Mouse (Mus musculus) CH12.LX (cell line): ENCODE results near the gene Cep170. TPM values are rescaled to one million over a fixed set of nuclear protein-coding genes. Genes with fewer than 3 reads are reported as not detected.

Experiments
- DNase-seq: peaks from one replicate; pipeline ENCODE4 v3.0.0-alpha.2; 2013; ENCODE audit errors: extremely low read depth
- H3K27ac ChIP-seq: 2 replicates; pipeline ENCODE4 v1.5.1; 2012; ENCODE audit warnings: low read depth, mild to moderate bottlenecking, control low read depth, moderate library complexity; ENCODE audit not compliant: insufficient read depth
- H3K27me3 ChIP-seq: replicated peaks from 2 replicates; pipeline ENCODE3; 2012; ENCODE audit warnings: inconsistent platforms
- H3K36me3 ChIP-seq, 2 experiments: replicated peaks in 1 of 2; 2 replicates each; pipeline versions ENCODE3 to v1.6.1; 2012; ENCODE audit warnings: inconsistent platforms in 1 of 2, low read length in 1 of 2, mild to moderate bottlenecking in 1 of 2, mixed read lengths in 1 of 2, moderate library complexity in 1 of 2; ENCODE audit not compliant: control insufficient read depth in 1 of 2, insufficient read depth in 1 of 2
- H3K4me1 ChIP-seq, 2 experiments: 2 replicates each; pipeline ENCODE4 v1.6.1; 2012; ENCODE audit warnings: inconsistent platforms in 1 of 2, moderate library complexity in 1 of 2; ENCODE audit not compliant: insufficient read depth in 2 of 2, control insufficient read depth in 1 of 2
- H3K4me2 ChIP-seq: 2 replicates; pipeline ENCODE4 v1.6.1; 2012; ENCODE audit warnings: low read depth, mild to moderate bottlenecking, control low read depth; ENCODE audit not compliant: poor library complexity, insufficient read depth, severe bottlenecking
- H3K4me3 ChIP-seq, 3 experiments: fragments of 150-350 bp in 1 of 3; sonication (generic) in 1 of 3; replicated peaks in 1 of 3; 2 replicates each; pipeline versions ENCODE3 to v1.5.1; 2011 to 2012; ENCODE audit warnings: low read depth in 2 of 3, low read length in 2 of 3, mild to moderate bottlenecking in 2 of 3, moderate library complexity in 2 of 3, control low read depth in 1 of 3, improper control_type of control experiment in 1 of 3, inconsistent platforms in 1 of 3, mixed read lengths in 1 of 3; ENCODE audit not compliant: poor library complexity in 1 of 3
- H3K79me2 ChIP-seq: replicated peaks from 2 replicates; pipeline ENCODE4 v1.6.1; 2012; ENCODE audit warnings: mild to moderate bottlenecking, moderate library complexity; ENCODE audit not compliant: control insufficient read depth, poor library complexity, insufficient read depth, severe bottlenecking; ENCODE audit errors: extremely low read depth
- H3K9ac ChIP-seq: 2 replicates; pipeline ENCODE4 v1.6.1; 2012; ENCODE audit warnings: low read depth, mild to moderate bottlenecking, control low read depth, moderate library complexity; ENCODE audit not compliant: insufficient read depth
- H3K9me3 ChIP-seq: replicated peaks from 2 replicates; pipeline ENCODE3; 2012; ENCODE audit warnings: low read length, inconsistent platforms, mixed read lengths
- BHLHE40 ChIP-seq: IDR thresholded peaks from 2 replicates; pipeline ENCODE4 v1.6.1; 2011; ENCODE audit warnings: mild to moderate bottlenecking, low read depth, low read length, improper control_type of control experiment
- CHD2 ChIP-seq: IDR thresholded peaks from 2 replicates; pipeline ENCODE4 v1.6.1; 2011; ENCODE audit warnings: low read length, improper control_type of control experiment
- ELF1 ChIP-seq: IDR thresholded peaks from 2 replicates; pipeline ENCODE4 v1.6.1; 2014; ENCODE audit warnings: low read depth, mild to moderate bottlenecking, inconsistent platforms, low read length, improper control_type of control experiment
- EP300 ChIP-seq: IDR thresholded peaks from 2 replicates; pipeline ENCODE4 v1.6.1; 2011; ENCODE audit warnings: low read length, improper control_type of control experiment
- ETS1 ChIP-seq: conservative IDR thresholded peaks from 2 replicates; pipeline ENCODE4 v1.6.1; 2012; ENCODE audit warnings: low read depth, mild to moderate bottlenecking, inconsistent platforms, low read length, improper control_type of control experiment, moderate library complexity
- GABPA ChIP-seq: IDR thresholded peaks from 2 replicates; pipeline ENCODE4 v1.6.1; 2012; ENCODE audit warnings: low read depth, low read length, improper control_type of control experiment, inconsistent platforms; ENCODE audit not compliant: insufficient replicate concordance
- IRF4 ChIP-seq: IDR thresholded peaks from 2 replicates; pipeline ENCODE4 v1.6.1; 2014; ENCODE audit warnings: low read depth, mild to moderate bottlenecking, inconsistent platforms, low read length, improper control_type of control experiment
- JUND ChIP-seq: conservative IDR thresholded peaks from 2 replicates; pipeline ENCODE4 v1.6.1; 2011; ENCODE audit warnings: low read depth, low read length, improper control_type of control experiment
- MAX ChIP-seq: IDR thresholded peaks from 2 replicates; pipeline ENCODE4 v1.6.1; 2011; ENCODE audit warnings: low read length, improper control_type of control experiment
- MXI1 ChIP-seq: IDR thresholded peaks from 2 replicates; pipeline ENCODE4 v1.6.1; 2011; ENCODE audit warnings: mild to moderate bottlenecking, low read depth, low read length, improper control_type of control experiment
- POLR2A ChIP-seq: IDR thresholded peaks from 2 replicates; pipeline ENCODE4 v1.6.1; 2011; ENCODE audit warnings: low read depth, mild to moderate bottlenecking, improper control_type of control experiment, low read length
- POLR2AphosphoS2 ChIP-seq: IDR thresholded peaks from 2 replicates; pipeline ENCODE4 v1.6.1; 2011; ENCODE audit warnings: low read depth, low read length, improper control_type of control experiment
- RAD21 ChIP-seq: IDR thresholded peaks from 2 replicates; pipeline ENCODE4 v1.6.1; 2011; ENCODE audit warnings: low read depth, mild to moderate bottlenecking, low read length, improper control_type of control experiment, moderate library complexity
- RCOR1 ChIP-seq: conservative IDR thresholded peaks from 2 replicates; pipeline ENCODE4 v1.6.1; 2012; ENCODE audit warnings: low read depth, mild to moderate bottlenecking, inconsistent platforms, low read length, improper control_type of control experiment
- TBP ChIP-seq: conservative IDR thresholded peaks from 2 replicates; pipeline ENCODE4 v1.6.1; 2011; ENCODE audit warnings: low read depth, low read length, improper control_type of control experiment
- TCF12 ChIP-seq: IDR thresholded peaks from 2 replicates; pipeline ENCODE4 v1.6.1; 2014; ENCODE audit warnings: low read depth, mild to moderate bottlenecking, inconsistent platforms, low read length, improper control_type of control experiment
- UBTF ChIP-seq: IDR thresholded peaks from 2 replicates; pipeline ENCODE4 v1.6.1; 2012; ENCODE audit warnings: low read depth, mild to moderate bottlenecking, inconsistent platforms, low read length, improper control_type of control experiment, moderate library complexity
- ZC3H11A ChIP-seq: IDR thresholded peaks from 2 replicates; pipeline ENCODE4 v1.6.1; 2012; ENCODE audit warnings: low read depth, mild to moderate bottlenecking, inconsistent platforms, low read length, improper control_type of control experiment
- ZKSCAN1 ChIP-seq: IDR thresholded peaks from 2 replicates; pipeline ENCODE4 v1.6.1; 2012; ENCODE audit warnings: low read depth, inconsistent platforms, low read length, improper control_type of control experiment, borderline replicate concordance
- ZNF384 ChIP-seq: IDR thresholded peaks from 2 replicates; pipeline ENCODE4 v1.6.1; 2012; ENCODE audit warnings: low read depth, low read length, improper control_type of control experiment, inconsistent platforms
- dilution Hi-C: fragments of 300-500 bp; cut with MboI; formaldehyde crosslinking; loops from 2 replicates; pipeline ENCODE4 v1.14.3; 2020; ENCODE audit warnings: low sequenced_read_pairs; ENCODE audit not compliant: extremely low pct_unique_long_range_greater_than_20kb, extremely low pct_ligation_motif_present
- in situ Hi-C: fragments of 300-500 bp; cut with MboI; formaldehyde crosslinking; loops from 3 replicates; pipeline ENCODE4 v1.14.3; 2019; ENCODE audit warnings: low sequenced_read_pairs, low pct_ligation_motif_present, low pct_unique_long_range_greater_than_20kb, mixed read lengths
- polyA plus RNA-seq: library from polyadenylated mRNA; unstranded; fragments of >175 nt; gene quantifications from 2 replicates; pipeline ENCODE4 v1.2.1, GENCODE M21; 2012; ENCODE audit warnings: low read depth; ENCODE audit not compliant: insufficient read length
- total RNA-seq, 2 experiments: library from RNA; depleted of rRNA; stranded (reverse); fragments of 300-350 nt in 1 of 2; fragments of >200 nt in 1 of 2; gene quantifications; 2 replicates each; pipeline ENCODE4 v1.2.3; 2012 to 2014

Gene Cep170
- total and polyA plus RNA-seq, 3 experiments = 14.8 to 16.6 (median 16.1) TPM

GRCm38 (mm10) chr1:176851401-176851800 is 37.5 kb upstream of the Cep170 start:
- Histone ChIP-seq H3K27ac (no peak overlapping the region), H3K27me3 (no peaks in the 10 kb centered on the region), H3K4me1 (peaks cover 3 to 7% of the 10 kb centered on the region in 2 experiments; a peak in 2 of 4 replicates), H3K4me3 (no peak overlapping the region), H3K79me2 (no peaks in the 10 kb centered on the region), H3K36me3 (peaks cover 49 to 65% of the 10 kb centered on the region in 2 experiments), H3K9ac (no peak overlapping the region), H3K9me3 (peaks cover 6% of the 10 kb centered on the region), H3K4me2 (no peak overlapping the region)
- in situ Hi-C loops (loop anchor here (25.0 kb wide), 1 partner anchor 639 kb away; no protein-coding TSS in a partner anchor), dilution Hi-C loops (no loop called here)
- no peak for TF ChIP-seq MAX
- TF ChIP-seq ELF1 = no peak
- TF ChIP-seq ETS1 = no peak
- TF ChIP-seq ZC3H11A = no peak
- no peak for TF ChIP-seq RCOR1
- no peak for TF ChIP-seq RAD21
- TF ChIP-seq POLR2A = no peak
- DNase-seq = no peak

GRCm38 (mm10) chr1:176849377-176849776 is 35.5 kb upstream of the Cep170 start:
- Histone ChIP-seq H3K27me3 (no peaks in the 10 kb centered on the region), H3K9me3 (peaks cover 6% of the 10 kb centered on the region), H3K4me3 (no peak overlapping the region), H3K9ac (no peak overlapping the region), H3K36me3 (peaks cover 56 to 75% of the 10 kb centered on the region in 2 experiments), H3K4me1 (peaks cover 3 to 7% of the 10 kb centered on the region in 2 experiments; a peak in 2 of 4 replicates), H3K27ac (no peak overlapping the region), H3K79me2 (no peaks in the 10 kb centered on the region), H3K4me2 (no peak overlapping the region)
- dilution Hi-C loops = no loop called here
- in situ Hi-C loops = no loop called here
- no peak for DNase-seq
- TF ChIP-seq TCF12 (no peak), POLR2A (no peak), RCOR1 (no peak), CHD2 (no peak), POLR2AphosphoS2 (no peak), BHLHE40 (no peak), TBP (no peak), EP300 (no peak), ZC3H11A (no peak), MAX (no peak), ZKSCAN1 (no peak), MXI1 (no peak), IRF4 (no peak), UBTF (no peak), ZNF384 (no peak), JUND (no peak), GABPA (no peak)
